Mouse (Mus musculus): Measurements from ENCODE around the gene Hdac9.

GRCm38 (mm10) chr12:34312113-34312719, 604.7 kb downstream of the Hdac9 start:
- no peak for TF ChIP-seq CTCF (IDR thresholded peaks at IDR 0.05; ENCODE audit: borderline replicate concordance, insufficient read depth, low read length)
- no peak for TF ChIP-seq POLR2A (IDR thresholded peaks at IDR 0.05; ENCODE audit: low read depth, low read length)
